Mouse (Mus musculus) stomach, postnatal 0 days (tissue): ENCODE data around the gene Rasl11a.

Experiments used
- CTCF ChIP-seq: IDR thresholded peaks from 2 replicates; pipeline ENCODE4 v1.5.1; 2016; ENCODE audit warnings: antibody characterized with exemption, low read depth, mild to moderate bottlenecking, moderate library complexity
- EP300 ChIP-seq: optimal IDR thresholded peaks from 2 replicates; pipeline ENCODE3; 2016; ENCODE audit warnings: antibody characterized with exemption

- TF ChIP-seq CTCF (no peak; the same call in 1 of the 2 replicates), EP300 (peak; percentile 96)
These were observed 12.0 kb upstream of the Rasl11a start, which contains the start of gene Rpl21 for GRCm38 (mm10) chr5:146832769-146833448.
